Mouse (Mus musculus) embryonic fibroblast, embryonic 13.5 days (primary cell): ENCODE measurements around the gene Trpm3.

Source experiments
- CTCF ChIP-seq: IDR thresholded peaks from 2 replicates; pipeline ENCODE4 v1.5.1; 2011; ENCODE audit warnings: mild to moderate bottlenecking, control low read depth, low read length, moderate library complexity, borderline replicate concordance; ENCODE audit not compliant: insufficient read depth
- POLR2A ChIP-seq: IDR thresholded peaks from 2 replicates; pipeline ENCODE4 v1.6.1; 2011; ENCODE audit warnings: low read depth, mild to moderate bottlenecking, control low read depth, low read length, moderate library complexity

DNA sequence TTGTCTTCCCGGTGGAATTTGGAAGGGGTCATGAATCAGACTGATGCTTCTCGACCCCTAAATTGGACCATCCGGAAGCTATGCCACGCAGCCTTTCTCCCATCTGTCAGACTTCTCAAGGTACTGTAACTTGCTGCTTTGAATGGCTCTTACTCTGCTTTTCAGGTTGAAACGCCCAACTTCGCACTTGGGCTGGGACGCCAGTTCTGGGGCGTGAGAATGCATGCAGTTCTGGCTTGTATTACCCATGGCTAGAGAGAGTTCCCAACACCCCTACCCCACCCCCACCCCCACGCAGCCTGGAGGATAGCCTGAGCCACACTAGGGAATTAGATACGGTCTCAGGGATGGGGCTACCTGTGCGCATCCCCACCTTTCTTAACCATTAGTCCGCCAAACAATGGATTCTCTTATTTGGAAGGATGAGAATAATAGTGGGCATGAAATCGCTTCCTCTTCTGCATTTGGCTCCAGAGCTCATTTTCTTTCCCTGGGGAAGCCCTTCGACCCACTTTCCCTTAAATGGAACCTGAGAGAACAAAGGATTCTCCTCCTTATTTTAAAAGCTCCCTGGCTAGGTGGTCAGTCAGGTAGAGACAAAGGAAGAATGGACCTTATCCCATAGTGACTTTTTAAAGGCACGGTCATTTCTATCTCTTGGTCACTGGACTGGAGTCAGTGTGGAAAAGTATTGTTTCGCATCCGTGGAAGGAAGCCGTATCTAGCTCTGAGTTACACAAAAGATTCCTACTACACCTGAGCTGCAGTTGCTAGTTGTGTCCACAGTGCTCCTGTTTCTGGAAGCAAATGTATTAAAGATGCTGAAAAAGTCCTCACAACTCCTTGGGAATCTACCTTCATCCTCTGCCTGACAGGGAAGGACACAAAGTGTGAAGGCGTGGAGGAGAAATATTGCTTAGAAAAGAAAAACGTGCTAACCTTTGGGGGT lies 309.8 kb downstream of the Trpm3 start:
- no peak for TF ChIP-seq CTCF
- no peak for TF ChIP-seq POLR2A
